Mouse (Mus musculus) MEL (cell line): ENCODE measurements around the gene Gpc1. TPM values are rescaled to one million over a fixed set of nuclear protein-coding genes. Genes with fewer than 3 reads are reported as not detected.

Experiments used
- DNase-seq: peaks from one replicate; pipeline ENCODE4 v3.0.0; 2011; ENCODE audit warnings: low read depth, low spot score
- H3K27ac ChIP-seq: 2 replicates; pipeline ENCODE4 v1.5.1; 2012; ENCODE audit warnings: low read depth, mild to moderate bottlenecking, control low read depth, low read length, moderate library complexity; ENCODE audit not compliant: control insufficient read depth
- H3K27me3 ChIP-seq, 2 experiments: fragments of 150-350 bp in 1 of 2; sonication (generic) in 1 of 2; 2 replicates each; pipeline ENCODE4 v1.6.1; 2012; ENCODE audit warnings: low read length in 2 of 2, mild to moderate bottlenecking in 2 of 2, improper control_type of control experiment in 1 of 2, moderate library complexity in 1 of 2; ENCODE audit not compliant: insufficient read depth in 2 of 2, control insufficient read depth in 1 of 2
- H3K36me3 ChIP-seq, 2 experiments: 2 replicates each; pipeline ENCODE4 v1.6.1; 2012 to 2014; ENCODE audit warnings: low read length in 2 of 2, improper control_type of control experiment in 1 of 2, inconsistent platforms in 1 of 2, mild to moderate bottlenecking in 1 of 2; ENCODE audit not compliant: insufficient read depth in 2 of 2, control insufficient read depth in 1 of 2
- H3K4me1 ChIP-seq, 2 experiments: fragments of 150-350 bp in 1 of 2; sonication (generic) in 1 of 2; 2 replicates each; pipeline ENCODE4 v1.6.1; 2012; ENCODE audit warnings: low read length in 2 of 2, improper control_type of control experiment in 1 of 2, mild to moderate bottlenecking in 1 of 2; ENCODE audit not compliant: insufficient read depth in 2 of 2, control insufficient read depth in 1 of 2
- H3K4me3 ChIP-seq, 2 experiments: fragments of 150-350 bp in 1 of 2; sonication (generic) in 1 of 2; 2 replicates each; pipeline ENCODE4 v1.5.1; 2012; ENCODE audit warnings: low read depth in 2 of 2, low read length in 2 of 2, mild to moderate bottlenecking in 2 of 2, moderate library complexity in 2 of 2, control low read depth in 1 of 2, improper control_type of control experiment in 1 of 2; ENCODE audit not compliant: control insufficient read depth in 1 of 2, insufficient read depth in 1 of 2
- H3K79me2 ChIP-seq: 2 replicates; pipeline ENCODE4 v1.6.1; 2012; ENCODE audit warnings: mild to moderate bottlenecking, low read length, moderate library complexity; ENCODE audit not compliant: control insufficient read depth, poor library complexity, insufficient read depth
- H3K9ac ChIP-seq: 2 replicates; pipeline ENCODE4 v1.6.1; 2012; ENCODE audit warnings: low read depth, mild to moderate bottlenecking, control low read depth, low read length, moderate library complexity; ENCODE audit not compliant: control insufficient read depth, poor library complexity, severe bottlenecking
- H3K9me3 ChIP-seq: fragments of 150-350 bp; sonication (generic); replicated peaks from 2 replicates; pipeline ENCODE4 v1.6.1; 2012; ENCODE audit warnings: mild to moderate bottlenecking, low read length, improper control_type of control experiment, moderate library complexity; ENCODE audit not compliant: insufficient read depth
- BHLHE40 ChIP-seq: IDR thresholded peaks from 2 replicates; pipeline ENCODE4 v1.6.1; 2012; ENCODE audit warnings: low read depth, mild to moderate bottlenecking, inconsistent platforms, low read length, improper control_type of control experiment, borderline replicate concordance
- CHD1 ChIP-seq: IDR thresholded peaks from 2 replicates; pipeline ENCODE4 v1.6.1; 2012; ENCODE audit warnings: low read depth, mild to moderate bottlenecking, inconsistent platforms, low read length, improper control_type of control experiment
- CTCF ChIP-seq, 3 experiments: IDR thresholded peaks in 2 of 3; conservative IDR thresholded peaks in 1 of 3; 2 replicates each; pipeline ENCODE4 v1.5.1; 2011 to 2012; ENCODE audit warnings: low read length in 3 of 3, low read depth in 2 of 3, mild to moderate bottlenecking in 2 of 3, improper control_type of control experiment in 1 of 3, inconsistent platforms in 1 of 3, mixed read lengths in 1 of 3, moderate library complexity in 1 of 3; ENCODE audit not compliant: control insufficient read depth in 1 of 3, insufficient read depth in 1 of 3, poor library complexity in 1 of 3, severe bottlenecking in 1 of 3
- ELF1 ChIP-seq: IDR thresholded peaks from 2 replicates; pipeline ENCODE4 v1.6.1; 2014; ENCODE audit warnings: low read depth, mild to moderate bottlenecking, inconsistent platforms, low read length, improper control_type of control experiment, moderate library complexity
- EP300 ChIP-seq, 2 experiments: IDR thresholded peaks; 2 replicates each; pipeline ENCODE4 v1.6.1; 2011; ENCODE audit warnings: improper control_type of control experiment in 2 of 2, low read length in 2 of 2, low read depth in 1 of 2, mild to moderate bottlenecking in 1 of 2
- ETS1 ChIP-seq: IDR thresholded peaks from 2 replicates; pipeline ENCODE4 v1.6.1; 2012; ENCODE audit warnings: low read depth, mild to moderate bottlenecking, inconsistent platforms, low read length, improper control_type of control experiment, moderate library complexity
- GABPA ChIP-seq: IDR thresholded peaks from 2 replicates; pipeline ENCODE4 v1.6.1; 2012; ENCODE audit warnings: low read depth, mild to moderate bottlenecking, inconsistent platforms, low read length, improper control_type of control experiment, moderate library complexity
- GATA1 ChIP-seq: IDR thresholded peaks from 2 replicates; pipeline ENCODE4 v1.6.1; 2011; ENCODE audit warnings: low read depth, low read length, improper control_type of control experiment
- HCFC1 ChIP-seq: IDR thresholded peaks from 2 replicates; pipeline ENCODE4 v1.6.1; 2012; ENCODE audit warnings: low read depth, mild to moderate bottlenecking, inconsistent platforms, low read length, improper control_type of control experiment, moderate library complexity
- MAFK ChIP-seq: IDR thresholded peaks from 2 replicates; pipeline ENCODE4 v1.6.1; 2011; ENCODE audit warnings: low read depth, mild to moderate bottlenecking, low read length, improper control_type of control experiment, borderline replicate concordance
- MAX ChIP-seq: IDR thresholded peaks from 2 replicates; pipeline ENCODE4 v1.6.1; 2011; ENCODE audit warnings: low read length, improper control_type of control experiment
- MEF2A ChIP-seq: IDR thresholded peaks from 2 replicates; pipeline ENCODE4 v1.6.1; 2014; ENCODE audit warnings: low read depth, mild to moderate bottlenecking, inconsistent platforms, low read length, improper control_type of control experiment; ENCODE audit not compliant: poor library complexity, insufficient replicate concordance, severe bottlenecking; ENCODE audit errors: extremely low read depth
- MYC ChIP-seq: IDR thresholded peaks from 2 replicates; pipeline ENCODE4 v1.6.1; 2011; ENCODE audit warnings: low read depth, mild to moderate bottlenecking, low read length, improper control_type of control experiment, moderate library complexity
- NRF1 ChIP-seq: IDR thresholded peaks from 2 replicates; pipeline ENCODE4 v1.6.1; 2014; ENCODE audit warnings: low read depth, mild to moderate bottlenecking, inconsistent platforms, low read length, improper control_type of control experiment, moderate library complexity; ENCODE audit not compliant: poor library complexity, insufficient read depth, severe bottlenecking
- POLR2A ChIP-seq, 2 experiments: IDR thresholded peaks; 2 replicates each; pipeline ENCODE4 v1.6.1; 2011 to 2012; ENCODE audit warnings: low read length in 2 of 2, mild to moderate bottlenecking in 2 of 2, control low read depth in 1 of 2, improper control_type of control experiment in 1 of 2, low read depth in 1 of 2, moderate library complexity in 1 of 2; ENCODE audit not compliant: control insufficient read depth in 1 of 2, insufficient read depth in 1 of 2, poor library complexity in 1 of 2
- POLR2AphosphoS2 ChIP-seq: IDR thresholded peaks from 2 replicates; pipeline ENCODE4 v1.6.1; 2011; ENCODE audit warnings: low read length, improper control_type of control experiment
- RAD21 ChIP-seq: IDR thresholded peaks from 2 replicates; pipeline ENCODE4 v1.6.1; 2011; ENCODE audit warnings: mild to moderate bottlenecking, low read depth, low read length, improper control_type of control experiment
- RCOR1 ChIP-seq: IDR thresholded peaks from 2 replicates; pipeline ENCODE4 v1.6.1; 2012; ENCODE audit warnings: low read depth, mild to moderate bottlenecking, inconsistent platforms, low read length, improper control_type of control experiment
- SIN3A ChIP-seq: IDR thresholded peaks from 2 replicates; pipeline ENCODE4 v1.6.1; 2012; ENCODE audit warnings: low read length, improper control_type of control experiment, inconsistent platforms
- TCF12 ChIP-seq: IDR thresholded peaks from 2 replicates; pipeline ENCODE4 v1.6.1; 2014; ENCODE audit warnings: low read depth, mild to moderate bottlenecking, inconsistent platforms, low read length, improper control_type of control experiment, moderate library complexity
- UBTF ChIP-seq: IDR thresholded peaks from 2 replicates; pipeline ENCODE4 v1.6.1; 2012; ENCODE audit warnings: low read depth, mild to moderate bottlenecking, inconsistent platforms, low read length, improper control_type of control experiment, moderate library complexity, borderline replicate concordance; ENCODE audit not compliant: insufficient read depth
- USF1 ChIP-seq: IDR thresholded peaks from 2 replicates; pipeline ENCODE4 v1.6.1; 2014; ENCODE audit warnings: low read depth, mild to moderate bottlenecking, inconsistent platforms, low read length, improper control_type of control experiment, moderate library complexity
- ZC3H11A ChIP-seq: IDR thresholded peaks from 2 replicates; pipeline ENCODE4 v1.6.1; 2012; ENCODE audit warnings: low read depth, mild to moderate bottlenecking, inconsistent platforms, low read length, improper control_type of control experiment
- ZKSCAN1 ChIP-seq: IDR thresholded peaks from 2 replicates; pipeline ENCODE4 v1.6.1; 2012; ENCODE audit warnings: low read depth, mild to moderate bottlenecking, inconsistent platforms, low read length, improper control_type of control experiment, moderate library complexity
- ZMIZ1 ChIP-seq: IDR thresholded peaks from 2 replicates; pipeline ENCODE4 v1.6.1; 2012; ENCODE audit warnings: low read depth, mild to moderate bottlenecking, inconsistent platforms, low read length, improper control_type of control experiment, moderate library complexity
- ZNF384 ChIP-seq: IDR thresholded peaks from 2 replicates; pipeline ENCODE4 v1.6.1; 2012; ENCODE audit warnings: low read depth, mild to moderate bottlenecking, inconsistent platforms, low read length, improper control_type of control experiment
- polyA plus RNA-seq, 2 experiments: library from polyadenylated mRNA; stranded (reverse) in 1 of 2; unstranded in 1 of 2; fragments of >175 nt in 1 of 2; fragments of >200 nt in 1 of 2; gene quantifications; 2 replicates each; pipeline versions ENCODE4 v1.2.1 to v1.2.4; 2012; ENCODE audit warnings: low replicate concordance in 2 of 2, low read depth in 1 of 2; ENCODE audit not compliant: insufficient read length in 2 of 2, insufficient read depth in 1 of 2, missing spikeins in 1 of 2
- total RNA-seq: library from RNA; depleted of rRNA; stranded (reverse); fragments of 300-350 nt; gene quantifications from 2 replicates; pipeline ENCODE4 v1.2.3, GENCODE M21; 2012

Gene Gpc1
- total and polyA plus RNA-seq, 3 experiments, result 0.23 to 3.6 TPM; not detected in 1

GRCm38 (mm10) chr1:92803376-92803775 lies 28.1 kb upstream of the Gpc1 start:
- H3K9me3 ChIP-seq, result no peaks in the 10 kb centered on the region
- no peak overlapping the region for H3K27ac ChIP-seq
- TF ChIP-seq MAX, result no peak
- no peak for TF ChIP-seq MEF2A
- TF ChIP-seq RAD21, result no peak
- no peak for TF ChIP-seq ETS1
- no peak for TF ChIP-seq POLR2A (IDR thresholded peaks at IDR 0.05; ENCODE audit: control insufficient read depth in 1 of 2, insufficient read depth in 1 of 2, low read depth in 1 of 2, low read length in 2 of 2, poor library complexity in 1 of 2)
- TF ChIP-seq ELF1, result no peak
- TF ChIP-seq UBTF, result no peak
- TF ChIP-seq GABPA, result no peak
- no peak for TF ChIP-seq SIN3A
- TF ChIP-seq RCOR1, result no peak
- no peak for TF ChIP-seq EP300 (IDR thresholded peaks at IDR 0.05; ENCODE audit: low read depth in 1 of 2, low read length in 2 of 2)
- no peak for TF ChIP-seq CHD1
- TF ChIP-seq HCFC1, result no peak
- TF ChIP-seq ZC3H11A, result no peak
- TF ChIP-seq TCF12, result no peak
- no peak for TF ChIP-seq CTCF (IDR thresholded peaks at IDR 0.05 in 2 of 3, conservative IDR thresholded peaks at IDR 0.05 in 1 of 3; ENCODE audit: control insufficient read depth in 1 of 3, insufficient read depth in 1 of 3, low read depth in 2 of 3, low read length in 3 of 3, poor library complexity in 1 of 3, severe bottlenecking in 1 of 3)
- no peak for TF ChIP-seq GATA1
- no peak for TF ChIP-seq ZMIZ1
- TF ChIP-seq, all 39 proteins: peak for 0

GRCm38 (mm10) chr1:92805181-92805580 lies 26.3 kb upstream of the Gpc1 start:
- H3K79me2 ChIP-seq, result no peaks in the 10 kb centered on the region
- no peak overlapping the region for H3K4me3 ChIP-seq

More at GRCm38 (mm10) chr1:92803376-92803775, 28.1 kb upstream of the Gpc1 start:
- no peaks in the 10 kb centered on the region for H3K36me3 ChIP-seq
- no peaks in the 10 kb centered on the region for H3K79me2 ChIP-seq
- no peaks in the 10 kb centered on the region for H3K4me1 ChIP-seq
- no peaks in the 10 kb centered on the region; a peak in 1 of 4 replicates for H3K27me3 ChIP-seq
- no peak overlapping the region for H3K9ac ChIP-seq
- H3K4me3 ChIP-seq, result no peak overlapping the region
- DNase-seq, result no peak

More at GRCm38 (mm10) chr1:92805181-92805580, 26.3 kb upstream of the Gpc1 start:
- H3K9ac ChIP-seq, result no peak overlapping the region
- no peaks in the 10 kb centered on the region for H3K36me3 ChIP-seq
- no peak for DNase-seq
- TF ChIP-seq MAX, result no peak
- TF ChIP-seq RAD21, result no peak
- TF ChIP-seq MYC, result no peak
- no peak for TF ChIP-seq UBTF
- TF ChIP-seq BHLHE40, result no peak
- no peak for TF ChIP-seq GABPA
- TF ChIP-seq ELF1, result no peak
- TF ChIP-seq RCOR1, result no peak
- TF ChIP-seq CTCF (IDR thresholded peaks at IDR 0.05 in 2 of 3, conservative IDR thresholded peaks at IDR 0.05 in 1 of 3; ENCODE audit: control insufficient read depth in 1 of 3, insufficient read depth in 1 of 3, low read depth in 2 of 3, low read length in 3 of 3, poor library complexity in 1 of 3, severe bottlenecking in 1 of 3), result no peak
- no peak for TF ChIP-seq POLR2A (IDR thresholded peaks at IDR 0.05; ENCODE audit: control insufficient read depth in 1 of 2, insufficient read depth in 1 of 2, low read depth in 1 of 2, low read length in 2 of 2, poor library complexity in 1 of 2)
- TF ChIP-seq ZMIZ1, result no peak
- no peak for TF ChIP-seq MEF2A
- TF ChIP-seq ZNF384, result no peak
- TF ChIP-seq MAFK, result no peak
- no peak for TF ChIP-seq NRF1
- no peak for TF ChIP-seq POLR2AphosphoS2
- no peak for TF ChIP-seq HCFC1
- no peak for TF ChIP-seq USF1
- TF ChIP-seq ZKSCAN1, result no peak
- no peaks in the 10 kb centered on the region; a peak in 1 of 4 replicates for H3K27me3 ChIP-seq
- H3K27ac ChIP-seq, result no peak overlapping the region
- H3K9me3 ChIP-seq, result no peaks in the 10 kb centered on the region
- H3K4me1 ChIP-seq, result no peaks in the 10 kb centered on the region
